Mouse (Mus musculus): ENCODE measurements at regions not wholly inside any gene's neighbourhood (a gene's known extent, or its start where the extent isn't known, plus 50 kb on each side); places are given as distances from the start of the nearest gene placed in this dataset.

DNA sequence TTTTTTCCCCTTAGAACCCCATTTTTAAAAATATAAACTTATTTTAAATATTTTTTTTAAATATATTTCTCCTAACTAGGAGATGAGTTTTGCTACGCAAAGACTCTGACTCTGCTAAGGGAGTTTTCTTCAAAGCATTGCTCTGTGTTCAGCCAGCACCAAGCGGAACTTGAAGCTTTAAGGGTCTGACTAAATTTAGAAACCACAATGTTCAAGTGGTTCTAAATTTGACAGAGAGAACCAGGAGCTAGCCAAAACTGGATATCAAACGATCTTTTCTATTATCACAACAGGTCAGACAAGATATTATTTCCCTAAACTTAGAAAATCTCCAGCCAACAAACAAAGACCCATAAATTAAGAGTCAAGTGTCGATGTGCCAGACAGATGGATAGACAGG is 344.2 kb downstream of the Ptprc start:
- no peak for DNase-seq (ENCODE audit: low read depth, low spot score)
- Histone ChIP-seq H3K27ac (ENCODE audit: control insufficient read depth, low read depth, low read length) (no peak overlapping the region), H3K4me1 (ENCODE audit: control insufficient read depth in 1 of 2, insufficient read depth in 2 of 2, low read length in 2 of 2) (no peaks in the 10 kb centered on the region), H3K4me3 (ENCODE audit: control insufficient read depth in 1 of 2, insufficient read depth in 1 of 2, low read depth in 2 of 2, low read length in 2 of 2) (no peak overlapping the region), H3K9me3 (replicated peaks; ENCODE audit: insufficient read depth, low read length) (no peaks in the 10 kb centered on the region), H3K79me2 (ENCODE audit: control insufficient read depth, insufficient read depth, low read length, poor library complexity) (no peaks in the 10 kb centered on the region), H3K27me3 (ENCODE audit: control insufficient read depth in 1 of 2, insufficient read depth in 2 of 2, low read length in 2 of 2) (no peaks in the 10 kb centered on the region), H3K36me3 (ENCODE audit: control insufficient read depth in 1 of 2, insufficient read depth in 2 of 2, low read length in 2 of 2) (no peaks in the 10 kb centered on the region), H3K9ac (ENCODE audit: control insufficient read depth, low read depth, low read length, poor library complexity, severe bottlenecking) (no peak overlapping the region)
- TF ChIP-seq CTCF (IDR thresholded peaks at IDR 0.05 in 2 of 3, conservative IDR thresholded peaks at IDR 0.05 in 1 of 3; ENCODE audit: control insufficient read depth in 1 of 3, insufficient read depth in 1 of 3, low read depth in 2 of 3, low read length in 3 of 3, poor library complexity in 1 of 3, severe bottlenecking in 1 of 3) (no peak), TAL1 (IDR thresholded peaks at IDR 0.05; ENCODE audit: low read length) (no peak), JUND (IDR thresholded peaks at IDR 0.05; ENCODE audit: low read depth, low read length) (no peak), TCF12 (IDR thresholded peaks at IDR 0.05; ENCODE audit: low read depth, low read length) (no peak), MAFK (IDR thresholded peaks at IDR 0.05; ENCODE audit: borderline replicate concordance, low read depth, low read length) (no peak), EP300 (IDR thresholded peaks at IDR 0.05; ENCODE audit: low read depth in 1 of 2, low read length in 2 of 2) (no peak)

DNA sequence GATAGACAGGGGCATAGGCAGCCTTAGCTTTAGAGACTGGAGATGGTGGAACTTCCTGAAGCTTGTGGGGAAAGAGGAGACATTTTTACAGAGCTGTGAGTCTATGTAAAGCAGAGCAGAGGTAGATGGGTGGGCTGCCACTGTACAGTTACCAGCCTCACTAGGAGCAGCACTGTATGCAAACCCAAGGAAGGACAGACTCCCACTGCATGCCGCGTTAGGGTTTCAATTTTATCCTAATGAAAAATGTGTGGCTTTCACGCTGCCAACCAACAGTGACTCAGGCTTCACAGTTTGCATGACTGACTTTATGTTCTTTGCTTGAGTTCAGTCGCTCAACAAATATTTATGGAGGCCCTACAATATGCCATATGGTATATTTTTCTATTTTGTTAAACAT is 348.1 kb downstream of the Ptprc start:
- Histone ChIP-seq H3K9ac (ENCODE audit: control insufficient read depth, low read depth, low read length, poor library complexity, severe bottlenecking) (no peak overlapping the region), H3K9me3 (replicated peaks; ENCODE audit: insufficient read depth, low read length) (no peaks in the 10 kb centered on the region), H3K27me3 (ENCODE audit: control insufficient read depth in 1 of 2, insufficient read depth in 2 of 2, low read length in 2 of 2) (no peaks in the 10 kb centered on the region), H3K27ac (ENCODE audit: control insufficient read depth, low read depth, low read length) (no peak overlapping the region), H3K79me2 (ENCODE audit: control insufficient read depth, insufficient read depth, low read length, poor library complexity) (no peaks in the 10 kb centered on the region), H3K4me1 (ENCODE audit: control insufficient read depth in 1 of 2, insufficient read depth in 2 of 2, low read length in 2 of 2) (no peaks in the 10 kb centered on the region), H3K4me3 (ENCODE audit: control insufficient read depth in 1 of 2, insufficient read depth in 1 of 2, low read depth in 2 of 2, low read length in 2 of 2) (no peak overlapping the region), H3K36me3 (ENCODE audit: control insufficient read depth in 1 of 2, insufficient read depth in 2 of 2, low read length in 2 of 2) (no peaks in the 10 kb centered on the region)
- TF ChIP-seq TAL1 (IDR thresholded peaks at IDR 0.05; ENCODE audit: low read length) = no peak
- TF ChIP-seq MAZ (IDR thresholded peaks at IDR 0.05; ENCODE audit: low read depth, low read length) = no peak
- no peak for TF ChIP-seq RCOR1 (IDR thresholded peaks at IDR 0.05; ENCODE audit: low read depth, low read length)
- no peak for TF ChIP-seq ZC3H11A (IDR thresholded peaks at IDR 0.05; ENCODE audit: low read depth, low read length)
- no peak for TF ChIP-seq USF2 (IDR thresholded peaks at IDR 0.05; ENCODE audit: borderline replicate concordance in 1 of 2, insufficient read depth in 1 of 2, low read depth in 1 of 2, low read length in 2 of 2)
- TF ChIP-seq BHLHE40 (IDR thresholded peaks at IDR 0.05; ENCODE audit: borderline replicate concordance, low read depth, low read length) = no peak
- TF ChIP-seq GABPA (IDR thresholded peaks at IDR 0.05; ENCODE audit: low read depth, low read length) = no peak
- TF ChIP-seq SMC3 (IDR thresholded peaks at IDR 0.05; ENCODE audit: low read depth, low read length) = no peak
- TF ChIP-seq MAX (IDR thresholded peaks at IDR 0.05; ENCODE audit: low read length) = no peak
- TF ChIP-seq MEF2A (IDR thresholded peaks at IDR 0.05; ENCODE audit: extremely low read depth, insufficient replicate concordance, low read depth, low read length, poor library complexity, severe bottlenecking) = no peak
- no peak for TF ChIP-seq NRF1 (IDR thresholded peaks at IDR 0.05; ENCODE audit: insufficient read depth, low read depth, low read length, poor library complexity, severe bottlenecking)
- TF ChIP-seq HCFC1 (IDR thresholded peaks at IDR 0.05; ENCODE audit: low read depth, low read length) = no peak
- no peak for TF ChIP-seq TCF12 (IDR thresholded peaks at IDR 0.05; ENCODE audit: low read depth, low read length)
- no peak for DNase-seq (ENCODE audit: low read depth, low spot score)

Data from MEL (cell line).